Mouse (Mus musculus): ENCODE results near the gene Cd207.

DNA sequence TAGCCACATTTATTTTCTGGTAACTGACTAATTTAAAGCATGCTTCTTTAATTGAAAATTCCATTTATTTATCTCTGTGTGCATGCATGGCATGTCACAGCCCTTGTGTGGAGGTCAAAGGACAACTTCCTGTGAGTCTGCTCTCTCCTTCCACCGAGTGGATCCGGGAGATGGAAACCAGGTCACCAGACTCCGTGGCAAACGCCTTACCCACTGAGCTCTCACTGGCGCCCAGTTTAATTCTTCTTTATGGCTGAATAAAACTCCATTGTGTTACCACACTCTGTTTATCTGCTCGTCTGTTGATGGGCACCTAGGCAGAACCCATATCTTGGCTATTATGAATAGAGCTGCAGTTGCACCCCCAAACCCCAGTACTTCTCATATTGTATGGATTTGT is 44.9 kb upstream of the Cd207 start:
- TF ChIP-seq CTCF (IDR thresholded peaks at IDR 0.05; ENCODE audit: extremely low read depth, insufficient read length, insufficient replicate concordance, low read depth, low read length): no peak
- TF ChIP-seq POLR2A (IDR thresholded peaks at IDR 0.05; ENCODE audit: low read depth, low read length): no peak

Data from small intestine, adult 2 months (tissue).